Mouse (Mus musculus) frontal cortex, postnatal 25 days (tissue): Measurements from ENCODE around the gene Mcf2.

Experiments used
- DNase-seq, 2 experiments: peaks; one replicate each; pipeline ENCODE4 v3.0.0; 2022; ENCODE audit warnings: low spot score in 2 of 2

Mcf2 gene

DNA sequence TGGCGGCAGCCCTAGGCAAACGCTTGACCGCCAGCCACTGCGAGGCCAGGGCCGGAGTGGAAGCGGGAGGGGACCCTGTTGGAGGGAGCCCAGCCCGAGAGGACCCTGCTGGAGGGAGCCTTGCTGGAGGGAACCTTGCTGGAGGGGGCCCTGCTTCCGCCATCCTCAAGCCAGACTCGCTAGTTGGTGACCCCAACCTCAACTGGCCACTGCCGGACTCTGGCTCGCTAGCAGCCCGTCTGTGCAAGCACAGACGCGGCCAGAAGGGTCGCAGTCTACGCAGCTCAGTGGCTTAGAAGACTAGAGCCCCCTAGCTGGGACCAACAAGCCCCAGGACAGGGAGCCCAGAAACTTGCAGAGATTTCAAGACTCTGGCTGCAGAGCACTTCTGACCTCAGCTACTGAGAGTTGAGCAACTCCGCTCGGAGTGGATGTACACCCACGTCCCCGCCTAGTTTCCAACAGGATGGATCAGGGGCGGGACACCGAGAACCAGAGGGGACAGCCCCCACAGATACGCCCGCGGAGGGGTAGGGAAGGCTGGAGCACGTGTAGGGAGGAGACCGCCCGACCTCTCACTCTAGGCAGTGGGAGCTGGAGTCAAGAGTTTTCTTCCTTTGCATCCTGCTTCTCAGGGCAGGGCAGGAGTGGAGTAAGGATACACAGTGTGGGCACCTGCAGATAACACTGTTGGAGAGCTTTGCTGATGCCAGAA, at the start of gene Mcf2:
Gene Mcf2, minus strand, starts transcription at position 346 of the 715 bp plus-strand sequence.
- no peak for DNase-seq

DNA sequence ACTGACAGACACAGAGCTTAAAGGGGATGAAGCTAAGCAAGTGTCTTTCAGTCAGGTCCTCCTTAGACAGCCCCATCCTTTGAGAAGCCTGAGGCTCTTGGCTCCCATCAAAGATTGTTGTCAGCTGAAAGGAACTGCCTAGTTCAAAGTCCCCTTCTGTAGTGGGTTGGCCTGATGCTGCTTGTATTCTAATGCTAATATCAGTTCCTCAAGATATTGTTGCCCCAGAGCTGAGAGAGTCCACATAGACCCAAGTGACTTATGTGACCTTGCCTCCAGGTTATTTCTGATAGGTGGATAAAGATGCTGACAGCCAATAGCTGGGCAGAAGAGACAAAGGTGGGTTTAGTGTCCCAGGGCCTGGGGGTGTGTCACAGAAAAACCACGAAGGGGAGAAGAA, 8.8 kb upstream of the Mcf2 start:
- DNase-seq: no peak

DNA sequence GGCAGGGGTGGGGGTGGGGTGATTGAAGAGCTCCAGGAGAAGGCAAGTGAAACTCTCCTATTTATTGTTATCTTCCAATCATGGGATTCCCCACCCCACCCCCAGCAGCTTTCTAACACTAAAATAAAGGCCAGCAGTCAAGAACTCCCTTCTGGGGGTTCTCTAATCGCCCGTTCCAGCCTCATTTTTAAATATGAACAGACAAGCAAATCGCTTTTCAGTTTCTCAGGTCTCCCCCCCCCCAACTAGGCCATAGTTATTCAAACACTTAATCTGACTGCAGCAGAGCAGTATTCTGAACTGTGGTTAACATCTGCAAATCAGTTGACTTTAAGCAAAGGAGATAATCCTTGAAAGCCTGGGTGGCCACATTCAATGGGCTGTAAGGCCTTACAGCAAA, 3.7 kb upstream of the Mcf2 start:
- DNase-seq: no peak

DNA sequence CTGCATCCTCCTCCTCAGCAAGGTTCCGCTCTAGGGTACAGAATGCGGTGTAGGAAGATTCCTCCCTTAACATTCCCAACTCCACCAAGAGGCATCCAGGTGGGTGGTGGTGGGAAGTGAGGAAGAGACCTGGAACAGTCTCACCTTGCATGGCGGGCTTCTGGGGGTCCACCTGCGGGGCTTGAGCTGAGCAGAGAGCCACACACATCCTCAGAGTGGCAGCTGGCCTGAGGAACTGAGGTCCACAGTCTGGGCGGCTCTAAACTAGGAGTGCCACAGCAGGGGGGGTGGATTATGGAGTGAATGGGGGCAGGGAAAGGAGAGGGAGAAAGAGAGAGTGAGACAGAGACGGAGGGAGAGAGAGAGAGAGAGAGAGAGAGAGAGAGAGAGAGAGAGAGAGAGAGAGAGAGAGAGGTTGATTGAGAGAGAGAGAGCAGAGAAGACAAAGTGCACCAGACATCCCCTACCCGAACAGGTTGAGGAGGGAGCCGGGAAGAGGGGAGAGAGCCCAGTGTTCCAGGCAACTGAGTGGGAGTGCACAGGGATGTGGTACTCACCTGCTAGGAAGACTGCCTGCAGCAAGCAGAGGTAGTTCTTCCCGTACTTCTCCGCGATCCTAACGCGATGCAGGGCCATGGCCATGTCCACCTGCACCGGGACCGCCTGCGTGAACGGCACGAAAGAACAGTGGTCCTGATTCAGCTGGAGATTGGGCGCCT, 705 bp downstream of the Mcf2 start:
- no peak for DNase-seq

DNA sequence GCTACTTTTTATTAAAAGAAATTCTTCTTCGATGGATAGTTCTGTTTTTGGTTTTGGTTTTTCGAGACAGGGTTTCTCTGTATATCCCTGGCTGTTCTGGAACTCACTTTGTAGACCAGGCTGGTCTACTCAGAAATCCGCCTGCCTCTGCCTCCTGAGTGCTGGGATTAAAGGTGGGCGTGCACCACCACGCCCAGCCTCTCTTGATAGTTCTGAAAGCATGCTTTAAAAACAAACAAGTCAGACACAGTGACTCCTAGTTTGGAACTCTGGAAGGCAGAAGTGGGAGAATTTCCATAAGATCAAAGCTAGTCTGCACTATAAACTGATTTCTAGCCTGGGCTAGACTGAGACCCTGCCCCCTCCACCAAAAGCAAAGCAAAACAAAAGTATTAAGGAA, 8.8 kb downstream of the Mcf2 start:
- no peak for DNase-seq

DNA sequence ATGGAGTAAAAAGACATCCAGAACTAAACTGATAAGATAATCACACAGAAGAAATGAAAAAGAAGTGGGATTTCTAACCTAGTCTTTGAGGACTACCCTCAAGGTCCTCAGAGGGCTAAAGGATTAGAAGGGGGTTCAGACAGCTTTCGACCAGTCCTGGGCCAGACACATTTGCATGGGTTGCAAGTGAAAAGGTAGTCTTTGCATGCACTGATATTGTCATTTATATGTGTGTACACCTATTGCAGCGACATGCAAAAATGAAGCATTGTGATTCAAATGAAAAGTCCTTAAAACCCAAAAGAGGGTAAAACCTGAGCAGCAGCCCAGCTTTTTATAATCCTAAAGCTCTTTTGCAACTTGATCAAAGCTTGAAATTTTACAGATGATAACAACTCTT, 9.4 kb downstream of the Mcf2 start:
- no peak for DNase-seq

DNA sequence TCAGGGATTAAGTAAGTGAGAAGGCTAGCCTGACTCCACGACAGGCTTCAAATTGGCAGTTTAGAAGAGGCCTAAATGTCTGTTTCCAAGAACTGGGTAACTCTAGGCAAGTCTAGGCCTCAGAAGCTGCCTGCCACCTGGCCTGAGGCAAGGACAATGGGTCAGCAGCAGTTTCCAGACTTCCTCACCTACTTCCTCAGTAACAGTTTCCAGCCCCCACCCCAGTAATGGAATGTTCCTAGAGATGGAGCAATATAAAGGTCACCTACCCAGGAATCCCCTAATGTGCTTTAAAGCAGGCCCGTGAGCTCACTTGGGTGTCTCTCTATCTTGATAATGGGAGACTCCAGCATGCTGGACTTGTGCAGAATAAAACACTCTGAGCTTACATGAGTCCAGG, 10.1 kb downstream of the Mcf2 start:
- no peak for DNase-seq

DNA sequence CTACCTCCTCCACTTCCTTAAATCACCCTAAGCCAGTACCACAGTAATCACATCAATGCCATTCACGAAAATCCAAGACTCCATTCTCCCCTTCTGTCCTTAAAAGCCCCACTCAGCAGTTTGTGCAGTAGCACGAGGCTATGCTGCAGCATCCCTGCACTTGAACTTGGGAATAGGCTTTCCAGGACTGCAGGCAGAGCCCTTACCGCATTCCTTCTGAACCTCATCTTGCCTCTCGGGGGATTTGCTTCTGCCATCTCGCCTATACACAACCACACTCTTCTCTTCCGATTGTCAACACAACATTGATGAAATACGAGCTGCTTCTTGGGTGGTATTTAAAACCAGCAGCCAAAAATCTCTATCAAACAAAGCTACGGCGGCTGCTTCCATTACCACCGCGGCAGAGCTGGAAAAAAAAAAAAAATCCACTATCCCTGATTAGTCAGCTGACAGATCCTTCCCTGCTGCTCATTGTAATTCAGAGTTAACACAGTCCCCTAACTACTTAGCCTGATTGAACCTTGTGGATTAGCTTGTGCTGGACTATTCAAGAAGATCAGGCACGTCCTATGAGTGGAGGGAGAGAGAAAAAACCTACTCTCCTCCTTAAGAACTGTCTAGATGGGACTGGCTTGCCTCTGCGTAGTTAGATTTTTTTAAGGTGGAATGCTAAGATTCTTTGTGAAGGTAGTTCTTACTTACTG, 31.5 kb downstream of the Mcf2 start:
- DNase-seq: peak; percentile 2 to 4

DNA sequence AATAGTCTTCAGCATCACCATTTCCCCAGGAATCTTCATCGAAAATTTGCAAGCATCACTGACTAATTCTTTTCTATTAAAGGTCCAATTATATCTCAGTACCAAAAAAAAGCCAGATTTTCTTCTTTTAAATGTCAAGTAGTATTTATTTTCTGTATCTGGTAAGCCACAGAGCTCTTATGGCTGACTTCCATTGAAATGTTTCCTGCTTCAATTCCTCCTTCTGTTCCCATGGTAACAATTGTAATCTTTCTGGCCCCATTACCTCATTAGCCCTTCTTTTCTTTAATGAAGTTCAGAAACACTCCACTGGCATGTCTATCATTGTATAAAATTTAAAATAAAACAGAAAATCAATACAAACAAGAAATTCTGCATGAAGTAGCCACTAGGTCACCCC, 103.5 kb downstream of the Mcf2 start:
- DNase-seq: no peak

DNA sequence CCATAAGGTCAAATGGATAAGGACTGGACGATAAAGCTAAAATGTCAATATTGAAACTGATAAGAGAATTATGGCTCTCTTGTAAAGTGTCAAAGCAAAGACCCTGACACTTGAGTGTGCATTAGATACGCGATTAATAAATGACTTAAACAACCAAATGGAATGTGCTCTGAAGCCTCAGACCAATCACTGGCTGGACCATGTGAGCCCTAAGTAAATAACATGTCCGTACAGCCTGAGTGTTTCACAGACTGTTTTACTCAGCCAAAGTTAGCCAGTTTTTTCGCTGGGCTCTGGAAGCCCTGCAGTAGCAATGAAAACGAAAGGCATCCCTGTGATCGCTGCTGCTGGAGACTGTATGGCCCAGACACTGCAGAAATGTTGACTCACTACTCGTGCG, 123.7 kb downstream of the Mcf2 start:
- no peak for DNase-seq

DNA sequence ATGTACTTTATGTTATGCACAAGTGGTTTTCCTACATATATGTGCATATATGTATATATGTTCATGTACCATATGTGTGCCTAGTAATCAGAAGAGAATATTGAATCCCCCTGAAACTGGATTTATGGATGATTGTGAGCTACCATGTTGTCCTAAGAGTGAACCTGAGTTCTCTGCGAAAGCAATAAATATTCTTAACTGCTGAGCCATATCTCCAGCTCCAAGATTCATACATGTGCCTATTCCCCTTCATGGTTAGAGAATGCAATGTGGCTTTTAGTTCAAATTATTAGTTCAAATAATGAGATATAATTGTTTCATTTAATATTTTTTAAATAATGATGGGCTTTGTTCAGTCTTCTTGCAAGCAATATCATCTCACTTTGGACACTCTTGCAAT, 124.1 kb downstream of the Mcf2 start:
- no peak for DNase-seq

DNA sequence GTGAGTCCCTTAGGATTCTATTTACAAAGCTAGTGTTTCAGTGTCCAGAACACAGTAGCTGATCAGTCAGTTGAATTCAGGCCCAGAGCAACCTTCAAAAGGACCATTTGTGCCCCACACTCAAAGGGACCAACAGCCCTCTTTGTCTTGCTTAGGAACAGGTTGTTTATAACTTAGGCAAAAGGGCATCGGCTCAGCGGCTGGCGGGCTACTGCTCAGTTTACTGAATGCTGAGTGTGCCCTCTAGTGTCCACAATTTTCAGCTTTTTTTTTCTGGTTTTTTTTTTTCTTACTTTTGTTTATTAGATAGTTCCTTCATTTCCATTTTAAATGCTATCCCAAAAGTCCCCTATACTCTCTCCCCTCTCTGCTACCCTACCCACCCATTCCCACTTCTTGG, 152.2 kb downstream of the Mcf2 start:
- DNase-seq: peak in 1 of 2 experiments; percentile 3

DNA sequence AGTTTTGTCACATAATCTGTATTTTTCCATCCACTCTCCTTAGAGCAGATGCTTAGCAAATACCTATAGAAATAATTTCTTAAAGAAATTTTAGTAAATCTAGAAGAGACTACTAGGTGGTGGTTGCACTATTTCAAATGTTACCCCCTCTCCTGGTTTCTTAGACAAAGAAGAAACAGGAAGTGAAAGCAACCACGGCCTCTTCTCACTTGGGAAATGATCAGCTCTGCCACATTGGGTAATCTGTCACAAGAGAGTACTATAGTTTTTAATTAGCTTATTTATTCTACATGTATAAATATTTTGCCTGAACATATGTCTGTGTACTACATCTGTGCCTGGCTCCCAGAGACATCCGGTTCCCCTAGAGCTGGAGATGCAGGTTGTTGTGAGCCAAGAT, 157.3 kb downstream of the Mcf2 start:
- DNase-seq: no peak

DNA sequence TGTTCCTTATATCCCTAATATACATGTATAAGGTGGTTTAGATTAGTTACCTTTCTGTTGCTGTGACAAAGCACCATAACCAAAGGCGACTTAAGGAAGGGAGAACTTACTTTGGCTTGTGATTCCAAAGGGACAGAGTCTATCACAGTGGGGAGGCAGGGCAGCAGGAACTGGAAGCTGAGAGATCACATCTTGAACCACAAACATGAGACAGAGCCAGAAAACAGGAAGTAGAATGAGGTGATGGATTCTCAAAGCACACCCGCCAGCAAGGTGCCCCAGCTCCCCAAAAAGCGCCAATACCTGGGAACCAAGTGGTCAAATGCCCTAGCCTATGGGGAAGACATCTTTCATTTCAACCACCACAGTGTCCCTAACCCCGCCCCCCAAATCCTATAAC, 157.9 kb downstream of the Mcf2 start:
- DNase-seq: no peak

DNA sequence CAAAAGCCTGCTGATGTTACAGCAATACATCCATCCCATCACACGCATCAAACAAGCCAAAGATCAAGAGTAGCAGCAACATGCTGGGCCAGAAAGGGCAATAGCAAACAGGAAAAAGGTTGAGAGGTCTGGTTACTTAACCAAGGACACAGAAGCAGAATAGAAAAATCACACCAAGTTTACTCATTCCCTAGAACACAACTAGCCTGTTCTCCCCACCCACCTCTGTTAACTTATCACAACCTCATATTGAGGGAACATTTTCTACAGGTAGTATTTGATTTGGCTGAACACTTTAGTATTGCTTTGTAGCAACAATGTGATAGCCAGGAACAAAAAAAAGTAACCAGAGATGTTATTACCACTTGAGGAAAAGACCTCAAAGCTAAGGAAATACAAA, 164.3 kb downstream of the Mcf2 start:
- DNase-seq: no peak

DNA sequence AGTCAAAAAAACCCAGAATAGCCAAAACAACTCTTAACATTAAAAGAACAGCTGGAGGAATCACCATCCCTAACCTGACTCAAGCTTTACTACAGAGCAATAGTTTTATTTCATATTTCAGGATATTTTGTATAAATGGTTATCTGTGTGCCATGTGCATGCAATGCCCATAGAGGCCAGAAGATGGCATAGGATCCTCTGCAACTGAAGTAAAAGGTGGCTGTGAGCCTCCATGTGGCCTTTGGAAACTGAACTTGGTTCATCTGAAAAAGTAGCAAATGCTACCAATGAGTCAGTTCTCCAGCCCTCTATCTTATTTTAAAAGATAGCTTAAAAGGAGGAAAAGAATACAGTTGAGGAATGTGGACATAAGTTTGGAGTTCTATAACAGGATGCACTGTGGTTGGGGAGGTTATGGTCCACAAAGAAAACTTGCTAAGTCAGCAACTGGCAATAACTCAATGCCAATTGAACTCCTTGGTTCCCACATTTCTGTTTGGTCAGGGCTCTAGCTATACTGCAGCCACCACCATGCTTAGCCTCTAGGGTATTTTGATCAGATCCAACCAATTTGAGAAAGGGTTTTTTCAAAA, 165.7 kb downstream of the Mcf2 start:
- DNase-seq: peak in 1 of 2 experiments; percentile 6
